Mouse (Mus musculus): ENCODE data around the gene Ccdc6. TPM values are rescaled to one million over a fixed set of nuclear protein-coding genes. Genes with fewer than 3 reads are reported as not detected.

Gene Ccdc6
- polyA plus RNA-seq, 1 experiment: 15.5 TPM

GRCm38 (mm10) chr10:70181279-70181972 is 84.5 kb downstream of the Ccdc6 start:
- no peaks in the 10 kb centered on the region for H3K79me2 ChIP-seq (ENCODE audit: control insufficient read depth, insufficient read depth)
- peaks cover 29% of the 10 kb centered on the region for H3K36me3 ChIP-seq (ENCODE audit: control insufficient read depth, insufficient read depth)
- no peak overlapping the region for H3K4me2 ChIP-seq (ENCODE audit: low read depth)
- no peaks in the 10 kb centered on the region for H3K27me3 ChIP-seq (ENCODE audit: control insufficient read depth, insufficient read depth, insufficient read length)
- no peak overlapping the region for H3K4me3 ChIP-seq
- H3ac ChIP-seq (ENCODE audit: control insufficient read depth, insufficient read length): no peak overlapping the region
- TF ChIP-seq TCF12 (IDR thresholded peaks at IDR 0.05; ENCODE audit: insufficient read depth, poor library complexity, severe bottlenecking) (no peak), CEBPB (IDR thresholded peaks at IDR 0.05; ENCODE audit: insufficient read depth, poor library complexity, severe bottlenecking) (no peak), TCF3 (IDR thresholded peaks at IDR 0.05; ENCODE audit: insufficient read length, low read depth) (no peak)

DNA sequence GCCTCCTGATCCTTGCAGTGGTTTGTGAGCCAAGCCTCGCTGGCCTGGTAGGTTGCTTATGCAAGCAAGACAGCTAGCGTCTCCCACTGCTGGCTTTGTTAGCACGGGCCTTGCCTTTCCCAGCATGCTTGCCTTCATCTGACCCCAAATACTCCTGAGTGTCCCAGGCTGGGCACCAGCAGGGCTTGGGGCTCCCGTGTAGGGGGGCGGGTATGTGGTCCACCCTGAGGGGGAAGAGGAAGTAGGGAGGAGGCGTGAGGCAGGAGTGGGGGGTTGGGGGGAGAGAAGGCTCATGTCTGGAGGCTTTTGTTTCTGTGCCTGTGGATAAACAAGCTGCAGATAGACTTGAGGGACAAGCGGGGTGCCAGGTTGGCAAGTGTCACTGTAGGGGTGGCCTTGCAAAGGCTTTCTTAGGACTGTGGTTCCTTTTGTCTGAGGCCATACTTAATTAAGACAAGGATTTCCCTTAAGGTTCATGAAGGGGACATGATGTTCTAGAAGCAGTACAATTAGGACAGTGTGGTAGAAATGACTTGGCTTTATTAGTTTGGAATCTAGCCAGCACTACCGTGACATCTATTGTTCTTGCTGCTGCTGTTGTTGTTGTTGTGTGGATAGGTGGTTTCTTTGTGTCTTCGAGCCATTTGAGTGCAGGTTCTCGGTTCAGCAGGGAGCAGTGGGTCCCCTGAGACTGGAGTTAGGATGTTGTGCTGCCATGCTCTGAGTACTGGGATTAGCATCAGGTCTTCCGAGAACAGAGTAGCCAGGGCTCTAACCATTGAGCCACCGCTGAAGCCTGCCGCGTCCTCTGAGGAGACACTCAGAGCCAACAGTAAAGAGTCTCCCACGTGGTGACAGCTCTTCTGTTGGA is 86.5 kb downstream of the Ccdc6 start:
- H3K4me3 ChIP-seq: no peak overlapping the region
- TF ChIP-seq POLR2AphosphoS2 (IDR thresholded peaks at IDR 0.05; ENCODE audit: insufficient read length, low read depth): no peak
- TF ChIP-seq E2F4 (IDR thresholded peaks at IDR 0.05; ENCODE audit: insufficient read depth): no peak
- TF ChIP-seq MYOD1 (IDR thresholded peaks at IDR 0.05; ENCODE audit: control insufficient read depth in 1 of 3, insufficient read length in 2 of 3, low read depth in 2 of 3): no peak
- TF ChIP-seq POLR2A (IDR thresholded peaks at IDR 0.05; ENCODE audit: insufficient read length, low read depth): no peak
- TF ChIP-seq MAX (IDR thresholded peaks at IDR 0.05; ENCODE audit: low read depth): no peak
- no peak for TF ChIP-seq TCF3 (IDR thresholded peaks at IDR 0.05; ENCODE audit: insufficient read length, low read depth)
- TF ChIP-seq TCF12 (IDR thresholded peaks at IDR 0.05; ENCODE audit: insufficient read depth, poor library complexity, severe bottlenecking): no peak
- TF ChIP-seq MYOG (IDR thresholded peaks at IDR 0.05; ENCODE audit: control insufficient read depth in 1 of 3, insufficient read depth in 1 of 3, insufficient read length in 2 of 3, low read depth in 2 of 3): no peak
- TF ChIP-seq SRF (IDR thresholded peaks at IDR 0.05; ENCODE audit: control insufficient read depth, insufficient read length, low read depth): no peak
- TF ChIP-seq USF1 (IDR thresholded peaks at IDR 0.05; ENCODE audit: low read depth): no peak
- no peak for TF ChIP-seq CEBPB (IDR thresholded peaks at IDR 0.05; ENCODE audit: insufficient read depth, poor library complexity, severe bottlenecking)
- no peak for TF ChIP-seq REST (IDR thresholded peaks at IDR 0.05; ENCODE audit: insufficient read depth, insufficient read length)
- no peak overlapping the region for H3K4me2 ChIP-seq (ENCODE audit: low read depth)
- no peak overlapping the region for H3ac ChIP-seq (ENCODE audit: control insufficient read depth, insufficient read length)
- H3K79me2 ChIP-seq (ENCODE audit: control insufficient read depth, insufficient read depth): no peaks in the 10 kb centered on the region
- peaks cover 32% of the 10 kb centered on the region for H3K36me3 ChIP-seq (ENCODE audit: control insufficient read depth, insufficient read depth)
- H3K27me3 ChIP-seq (ENCODE audit: control insufficient read depth, insufficient read depth, insufficient read length): no peaks in the 10 kb centered on the region

DNA sequence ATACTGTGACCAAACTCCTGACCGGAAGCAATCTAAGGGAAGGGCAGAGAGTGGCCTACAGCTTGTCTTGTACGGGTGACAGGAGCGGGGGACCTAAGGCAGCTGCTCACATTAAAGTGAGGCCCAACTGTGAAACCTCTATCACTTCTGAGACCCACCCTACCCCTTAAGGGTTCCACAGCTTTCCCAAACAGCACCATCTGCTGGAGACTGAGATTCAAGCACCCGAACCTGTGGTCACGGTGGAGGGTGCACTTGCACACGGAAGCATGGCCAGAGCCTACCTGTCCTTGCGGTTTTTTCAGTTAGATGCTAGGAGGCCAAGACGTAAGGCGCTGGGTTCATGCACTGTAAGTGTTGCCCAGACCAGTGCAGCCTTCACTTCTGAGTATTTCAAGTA is 89.2 kb downstream of the Ccdc6 start:
- Histone ChIP-seq H3K4me2 (ENCODE audit: low read depth) (no peak overlapping the region), H3K36me3 (ENCODE audit: control insufficient read depth, insufficient read depth) (peaks cover 22% of the 10 kb centered on the region), H3ac (ENCODE audit: control insufficient read depth, insufficient read length) (no peak overlapping the region), H3K79me2 (ENCODE audit: control insufficient read depth, insufficient read depth) (no peaks in the 10 kb centered on the region), H3K4me3 (no peak overlapping the region), H3K27me3 (ENCODE audit: control insufficient read depth, insufficient read depth, insufficient read length) (no peaks in the 10 kb centered on the region)
- TF ChIP-seq MAX (IDR thresholded peaks at IDR 0.05; ENCODE audit: low read depth): no peak

DNA sequence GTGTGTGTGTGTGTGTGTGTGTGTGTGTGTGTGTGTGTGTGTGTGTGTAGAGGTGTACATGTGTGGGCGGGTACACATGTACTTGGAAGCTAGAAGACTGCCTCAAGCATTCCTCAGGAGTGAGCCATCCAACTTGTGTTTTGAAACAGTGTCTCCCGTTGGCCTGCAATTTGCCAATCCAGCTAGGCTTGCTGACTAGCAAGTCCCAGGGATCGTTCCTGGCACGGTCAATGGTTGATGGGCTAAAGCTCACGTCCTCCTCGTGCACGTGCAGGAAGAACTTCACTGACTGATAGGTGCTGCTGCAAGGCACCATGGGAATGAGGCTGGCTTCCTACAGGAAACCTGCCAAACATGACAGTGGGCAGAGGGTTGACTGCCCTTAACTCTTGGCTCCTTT is 89.7 kb downstream of the Ccdc6 start:
- H3K27me3 ChIP-seq (ENCODE audit: control insufficient read depth, insufficient read depth, insufficient read length): no peaks in the 10 kb centered on the region
- H3K36me3 ChIP-seq (ENCODE audit: control insufficient read depth, insufficient read depth): peaks cover 22% of the 10 kb centered on the region
- H3K79me2 ChIP-seq (ENCODE audit: control insufficient read depth, insufficient read depth): no peaks in the 10 kb centered on the region
- H3K4me3 ChIP-seq: no peak overlapping the region
- TF ChIP-seq TCF12 (IDR thresholded peaks at IDR 0.05; ENCODE audit: insufficient read depth, poor library complexity, severe bottlenecking) (no peak), USF1 (IDR thresholded peaks at IDR 0.05; ENCODE audit: low read depth) (no peak), SRF (IDR thresholded peaks at IDR 0.05; ENCODE audit: control insufficient read depth, insufficient read length, low read depth) (no peak), POLR2A (IDR thresholded peaks at IDR 0.05; ENCODE audit: insufficient read length, low read depth) (no peak), MYOD1 (IDR thresholded peaks at IDR 0.05; ENCODE audit: control insufficient read depth in 1 of 3, insufficient read length in 2 of 3, low read depth in 2 of 3) (no peak), MAX (IDR thresholded peaks at IDR 0.05; ENCODE audit: low read depth) (no peak), POLR2AphosphoS2 (IDR thresholded peaks at IDR 0.05; ENCODE audit: insufficient read length, low read depth) (no peak), REST (IDR thresholded peaks at IDR 0.05; ENCODE audit: insufficient read depth, insufficient read length) (no peak), TCF3 (IDR thresholded peaks at IDR 0.05; ENCODE audit: insufficient read length, low read depth) (no peak), CEBPB (IDR thresholded peaks at IDR 0.05; ENCODE audit: insufficient read depth, poor library complexity, severe bottlenecking) (no peak), E2F4 (IDR thresholded peaks at IDR 0.05; ENCODE audit: insufficient read depth) (no peak), MYOG (IDR thresholded peaks at IDR 0.05; ENCODE audit: control insufficient read depth in 1 of 3, insufficient read depth in 1 of 3, insufficient read length in 2 of 3, low read depth in 2 of 3) (no peak)
- no peak overlapping the region for H3ac ChIP-seq (ENCODE audit: control insufficient read depth, insufficient read length)
- H3K4me2 ChIP-seq (ENCODE audit: low read depth): no peak overlapping the region

DNA sequence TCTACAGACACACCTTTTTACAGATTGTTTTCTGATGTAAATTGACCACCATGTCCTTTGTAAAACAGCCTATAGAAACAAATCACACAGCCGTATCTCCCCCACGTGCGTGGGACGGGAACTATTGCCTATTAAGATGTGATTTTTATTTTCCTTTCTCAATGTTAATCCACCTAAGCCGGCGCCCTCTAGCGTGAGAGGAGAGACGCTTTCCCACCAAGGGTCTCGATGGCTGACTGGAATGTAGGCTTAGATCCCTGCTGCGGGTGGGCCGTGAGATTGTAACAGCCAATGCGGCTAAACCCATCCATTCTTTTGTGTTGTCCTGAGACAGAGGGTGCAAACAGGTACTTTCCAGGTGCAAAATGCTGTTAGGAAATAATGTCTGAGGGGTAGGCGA is 92.9 kb downstream of the Ccdc6 start:
- peaks cover 21% of the 10 kb centered on the region for H3K36me3 ChIP-seq (ENCODE audit: control insufficient read depth, insufficient read depth)
- H3ac ChIP-seq (ENCODE audit: control insufficient read depth, insufficient read length): no peak overlapping the region
- H3K79me2 ChIP-seq (ENCODE audit: control insufficient read depth, insufficient read depth): no peaks in the 10 kb centered on the region
- H3K27me3 ChIP-seq (ENCODE audit: control insufficient read depth, insufficient read depth, insufficient read length): no peaks in the 10 kb centered on the region
- H3K4me2 ChIP-seq (ENCODE audit: low read depth): no peak overlapping the region
- TF ChIP-seq TCF12 (IDR thresholded peaks at IDR 0.05; ENCODE audit: insufficient read depth, poor library complexity, severe bottlenecking) (no peak), MYOD1 (IDR thresholded peaks at IDR 0.05; ENCODE audit: control insufficient read depth in 1 of 3, insufficient read length in 2 of 3, low read depth in 2 of 3) (no peak), POLR2A (IDR thresholded peaks at IDR 0.05; ENCODE audit: insufficient read length, low read depth) (no peak), USF1 (IDR thresholded peaks at IDR 0.05; ENCODE audit: low read depth) (no peak), SRF (IDR thresholded peaks at IDR 0.05; ENCODE audit: control insufficient read depth, insufficient read length, low read depth) (no peak), MAX (IDR thresholded peaks at IDR 0.05; ENCODE audit: low read depth) (no peak), POLR2AphosphoS2 (IDR thresholded peaks at IDR 0.05; ENCODE audit: insufficient read length, low read depth) (no peak), TCF3 (IDR thresholded peaks at IDR 0.05; ENCODE audit: insufficient read length, low read depth) (no peak), MYOG (IDR thresholded peaks at IDR 0.05; ENCODE audit: control insufficient read depth in 1 of 3, insufficient read depth in 1 of 3, insufficient read length in 2 of 3, low read depth in 2 of 3) (no peak), REST (IDR thresholded peaks at IDR 0.05; ENCODE audit: insufficient read depth, insufficient read length) (no peak), E2F4 (IDR thresholded peaks at IDR 0.05; ENCODE audit: insufficient read depth) (no peak), CEBPB (IDR thresholded peaks at IDR 0.05; ENCODE audit: insufficient read depth, poor library complexity, severe bottlenecking) (no peak)
- no peak overlapping the region for H3K4me3 ChIP-seq
